In the genomic region with DNA sequence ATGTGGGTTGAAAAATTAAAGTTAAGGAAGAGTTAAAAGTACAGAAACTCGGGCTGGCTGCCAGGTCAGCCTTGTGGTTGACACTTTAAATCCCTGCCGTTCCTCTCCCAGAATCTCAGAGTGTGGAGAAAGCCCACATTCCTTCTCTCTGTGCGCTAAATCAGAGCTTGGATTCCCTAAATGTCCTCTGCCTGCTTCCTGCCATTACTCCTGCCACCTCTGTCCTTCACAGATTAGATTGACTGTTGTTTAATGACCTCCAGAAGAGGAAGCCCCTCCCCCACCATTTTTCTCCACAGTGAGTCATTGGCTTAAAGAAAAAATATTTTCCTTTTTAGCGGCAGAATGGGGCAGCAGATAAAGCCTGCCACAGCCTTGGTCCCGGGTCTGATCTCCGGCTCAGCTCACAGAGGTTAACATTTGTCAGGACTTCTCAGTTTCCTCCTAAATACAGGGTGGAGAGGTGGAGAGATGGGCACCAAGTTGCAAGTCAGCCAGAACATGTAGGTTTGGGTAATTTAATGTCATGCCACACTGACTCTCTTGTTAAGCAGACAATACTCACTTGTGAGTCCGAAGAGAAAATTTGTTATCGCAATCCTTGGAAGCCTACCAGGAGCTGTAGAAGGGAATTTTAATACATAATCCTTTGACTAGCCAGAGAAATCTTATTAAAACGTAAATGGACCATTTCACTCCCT, we compare ENCODE assay signal across 8 mouse cellular contexts.
DNase-seq lines count a peak whose midpoint lies in the region.

No protein-coding gene starts in this region.

- intact Hi-C loops in heart, postnatal 10 days (cut with DNase I) = no loop called here

- H3K9me3 ChIP-seq in limb, embryonic 10.5 days (replicated peaks) = no peaks in the 10 kb centered on the region

- WGBS in limb, embryonic 10.5 days = 27% methylated on average over 9 of the region's 9 CpGs

- peak; percentile 61 for DNase-seq in testis, postnatal 10 days (ENCODE audit: low spot score)
- no peak for DNase-seq in testis, postnatal 14 days (ENCODE audit: low spot score)
- DNase-seq in heart, postnatal 10 days = peak; percentile 61 to 66
- DNase-seq in limb, embryonic 10.5 days (ENCODE audit: low spot score) = peak; percentile 44
- DNase-seq in neural tube, embryonic 10.5 days (ENCODE audit: extremely low spot score, low spot score) = peak; percentile 50
- DNase-seq in cerebellum, postnatal 10 days = no peak
- no peak for DNase-seq in left cerebral cortex, adult 11 months (ENCODE audit: low spot score)
- no peak for DNase-seq in spleen, adult 12 weeks (ENCODE audit: low spot score)

- peak overlapping the region; percentile 72 for H3K27ac ChIP-seq in limb, embryonic 10.5 days

- H3K27me3 ChIP-seq in limb, embryonic 10.5 days (ENCODE audit: low read depth, poor library complexity, severe bottlenecking) = no peaks in the 10 kb centered on the region

- no peak overlapping the region for H3K4me3 ChIP-seq in limb, embryonic 10.5 days

- H3K4me1 ChIP-seq in limb, embryonic 10.5 days = peaks cover 61% of the 10 kb centered on the region

- H3K36me3 ChIP-seq in limb, embryonic 10.5 days = no peaks in the 10 kb centered on the region

Comparison
In these comparisons a context has a peak if more than half of its experiments do, and no peak if none do; other contexts are left out.
1. DNase-seq: peak in testis, postnatal 10 days (single experiment), heart, postnatal 10 days (2 of 2), limb, embryonic 10.5 days (single experiment) and neural tube, embryonic 10.5 days (single experiment); none in testis, postnatal 14 days (single experiment), cerebellum, postnatal 10 days (0 of 2), left cerebral cortex, adult 11 months (single experiment) and spleen, adult 12 weeks (single experiment).